In the genomic region with DNA sequence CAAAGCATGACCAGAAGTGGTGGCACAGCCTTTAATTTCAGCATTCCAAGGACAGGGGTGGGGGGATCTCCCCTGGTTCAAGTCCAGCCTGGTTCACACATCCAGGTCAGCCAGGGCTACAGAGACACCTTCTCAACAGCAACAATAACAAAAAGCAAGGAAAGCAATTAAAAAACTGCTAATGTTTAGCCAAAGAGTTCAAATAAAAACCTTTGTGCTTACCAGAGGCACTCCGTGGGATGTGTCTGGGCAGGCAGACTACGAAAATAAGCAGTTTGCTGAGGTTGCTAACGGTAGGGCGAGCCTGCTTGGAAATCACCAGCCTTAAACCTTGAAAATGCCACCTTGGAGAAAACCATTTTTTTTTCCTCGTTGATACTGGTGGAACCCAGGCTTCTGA, we compare ENCODE assay signal across 8 mouse cellular contexts. TPM values are rescaled to one million over a fixed set of nuclear protein-coding genes. Genes with fewer than 3 reads are reported as not detected.
DNase-seq lines count a peak whose midpoint lies in the region; ATAC-seq and TF ChIP-seq lines count a peak whose summit lies in the region.

A gene (plus strand): TSS at position 221 of the 400 bp plus-strand sequence.

- no peaks in the 10 kb centered on the region for H3K36me3 ChIP-seq in embryonic facial prominence, embryonic 11.5 days (replicated peaks; ENCODE audit: control insufficient read depth, insufficient read depth, low read depth, low read length)
- no peaks in the 10 kb centered on the region for H3K36me3 ChIP-seq in heart, embryonic 12.5 days
- no peaks in the 10 kb centered on the region for H3K36me3 ChIP-seq in kidney, embryonic 14.5 days (ENCODE audit: control insufficient read depth, insufficient read depth, low read length)
- H3K36me3 ChIP-seq in liver, embryonic 15.5 days (replicated peaks), result 0 out of 2 replicates have a peak, but pooled peaks cover 5% of the 10 kb centered on the region

- no peaks in the 10 kb centered on the region for H3K4me1 ChIP-seq in embryonic facial prominence, embryonic 11.5 days (ENCODE audit: control insufficient read depth, insufficient read depth, low read length)
- peaks cover 9% of the 10 kb centered on the region for H3K4me1 ChIP-seq in heart, embryonic 12.5 days (replicated peaks)
- H3K4me1 ChIP-seq in kidney, embryonic 14.5 days (ENCODE audit: control insufficient read depth, insufficient read depth, low read length), result 0 out of 2 replicates have a peak, but pooled peaks cover 7% of the 10 kb centered on the region
- H3K4me1 ChIP-seq in liver, embryonic 15.5 days (replicated peaks), result peaks cover 39% of the 10 kb centered on the region

- 76% methylated on average over 5 of the region's 5 CpGs for WGBS in embryonic facial prominence, embryonic 11.5 days
- WGBS in heart, embryonic 12.5 days, result 81% methylated on average over 5 of the region's 5 CpGs
- 68% methylated on average over 5 of the region's 5 CpGs for WGBS in kidney, embryonic 14.5 days
- 70% methylated on average over 5 of the region's 5 CpGs for WGBS in liver, embryonic 15.5 days (ENCODE audit: insufficient replicate concordance)

- H3K9me3 ChIP-seq in embryonic facial prominence, embryonic 11.5 days (replicated peaks; ENCODE audit: control insufficient read depth, low read length), result no peaks in the 10 kb centered on the region
- H3K9me3 ChIP-seq in heart, embryonic 12.5 days (replicated peaks), result no peaks in the 10 kb centered on the region
- H3K9me3 ChIP-seq in kidney, embryonic 14.5 days (ENCODE audit: control insufficient read depth, low read length), result no peaks in the 10 kb centered on the region
- no peaks in the 10 kb centered on the region for H3K9me3 ChIP-seq in liver, embryonic 15.5 days (replicated peaks)

- peak within 1 kb of the TSS; percentile 55; the same call in 1 of the 2 replicates for H3K27ac ChIP-seq in left cerebral cortex, adult 2 months
- no peak within 1 kb of the TSS for H3K27ac ChIP-seq in embryonic facial prominence, embryonic 11.5 days (replicated peaks; ENCODE audit: low read depth, low read length)
- H3K27ac ChIP-seq in heart, embryonic 12.5 days (ENCODE audit: poor library complexity, severe bottlenecking), result no peak within 1 kb of the TSS
- H3K27ac ChIP-seq in kidney, embryonic 14.5 days (ENCODE audit: low read depth, low read length), result no peak within 1 kb of the TSS
- 0 out of 2 replicates have a peak within 1 kb of the TSS, but pooled peaks have one; percentile 6 for H3K27ac ChIP-seq in liver, embryonic 15.5 days (replicated peaks)

- ATAC-seq in embryonic facial prominence, embryonic 11.5 days (replicated peaks; ENCODE audit: insufficient number of reproducible peaks, low FRiP score, low TSS enrichment, low read depth), result no peak
- ATAC-seq in heart, embryonic 12.5 days (ENCODE audit: insufficient number of reproducible peaks, low FRiP score), result no peak
- ATAC-seq in kidney, embryonic 14.5 days (ENCODE audit: low FRiP score, low TSS enrichment), result no peak
- ATAC-seq in liver, embryonic 15.5 days (ENCODE audit: insufficient read depth), result no peak
- no peak for ATAC-seq in cerebellum, adult (ENCODE audit: insufficient number of reproducible peaks, low FRiP score, low TSS enrichment)

- no peak for TF ChIP-seq CTCF in left cerebral cortex, adult 2 months (IDR thresholded peaks at IDR 0.05)

- no peak within 1 kb of the TSS for H3K9ac ChIP-seq in embryonic facial prominence, embryonic 11.5 days (replicated peaks; ENCODE audit: low read length)
- no peak within 1 kb of the TSS for H3K9ac ChIP-seq in heart, embryonic 12.5 days
- H3K9ac ChIP-seq in kidney, embryonic 14.5 days (ENCODE audit: low read depth, low read length), result no peak within 1 kb of the TSS
- H3K9ac ChIP-seq in liver, embryonic 15.5 days, result no peak within 1 kb of the TSS

- no peak within 1 kb of the TSS for H3K4me2 ChIP-seq in embryonic facial prominence, embryonic 11.5 days (ENCODE audit: low read depth, low read length)
- H3K4me2 ChIP-seq in heart, embryonic 12.5 days, result no peak within 1 kb of the TSS
- no peak within 1 kb of the TSS for H3K4me2 ChIP-seq in kidney, embryonic 14.5 days (replicated peaks; ENCODE audit: low read depth, low read length)
- peak within 1 kb of the TSS; percentile 84 for H3K4me2 ChIP-seq in liver, embryonic 15.5 days

- H3K27me3 ChIP-seq in embryonic facial prominence, embryonic 11.5 days (ENCODE audit: control insufficient read depth, insufficient read depth, low read length), result no peaks in the 10 kb centered on the region
- no peaks in the 10 kb centered on the region for H3K27me3 ChIP-seq in heart, embryonic 12.5 days (replicated peaks)
- no peaks in the 10 kb centered on the region for H3K27me3 ChIP-seq in kidney, embryonic 14.5 days (ENCODE audit: control insufficient read depth, insufficient read depth, low read length)
- no peaks in the 10 kb centered on the region for H3K27me3 ChIP-seq in liver, embryonic 15.5 days

- no peak for DNase-seq in left cerebral cortex, adult 2 months (ENCODE audit: extremely low spot score in 1 of 2, low spot score in 2 of 2)
- no peak for DNase-seq in left cerebral cortex, adult 9 months (ENCODE audit: low spot score in 2 of 2)
- DNase-seq in embryonic facial prominence, embryonic 11.5 days (ENCODE audit: low spot score), result no peak
- no peak for DNase-seq in embryo, embryonic 11 days

- intact Hi-C loops in left cerebral cortex, adult 2 months (cut with DNase I), result loop anchor here (10.0 kb wide), 2 partner anchors 124 to 196 kb away; no protein-coding TSS in a partner anchor

- H3K4me3 ChIP-seq in left cerebral cortex, adult 2 months, result no peak within 1 kb of the TSS
- no peak within 1 kb of the TSS for H3K4me3 ChIP-seq in embryonic facial prominence, embryonic 11.5 days (ENCODE audit: low read depth, low read length)
- no peak within 1 kb of the TSS for H3K4me3 ChIP-seq in heart, embryonic 12.5 days
- H3K4me3 ChIP-seq in kidney, embryonic 14.5 days (ENCODE audit: low read length), result no peak within 1 kb of the TSS
- no peak within 1 kb of the TSS for H3K4me3 ChIP-seq in liver, embryonic 15.5 days (replicated peaks)

RNA-seq across cellular contexts. Expression of the gene that starts here (rescaled TPM):
- total RNA-seq in left cerebral cortex, adult 2 months (2021), result 10 to 100 TPM; 60.0 to 64.2 TPM
- 344 and 365 TPM in 2 replicates for polyA plus RNA-seq in embryonic facial prominence, embryonic 11.5 days (2014; fragmentation: Nextera tagmentation; extraction: Ambion mirVana)
- 199 TPM in 2 replicates for polyA plus RNA-seq in heart, embryonic 12.5 days (2016; fragmentation: Nextera tagmentation; extraction: Ambion mirVana)
- polyA plus RNA-seq in kidney, embryonic 14.5 days (2014; fragmentation: Nextera tagmentation; extraction: Ambion mirVana), result 309 and 333 TPM in 2 replicates
- polyA plus RNA-seq in liver, embryonic 15.5 days (2015; fragmentation: Nextera tagmentation; extraction: Ambion mirVana), result 157 and 158 TPM in 2 replicates

Comparison
In these comparisons a context has a peak if more than half of its experiments do, and no peak if none do; other contexts are left out.
1. H3K27ac ChIP-seq: peak in left cerebral cortex, adult 2 months (single experiment) and liver, embryonic 15.5 days (single experiment); none in embryonic facial prominence, embryonic 11.5 days (single experiment), heart, embryonic 12.5 days (single experiment) and kidney, embryonic 14.5 days (single experiment).